Mouse (Mus musculus): Measurements from ENCODE around the gene 9130230L23Rik. TPM values are rescaled to one million over a fixed set of nuclear protein-coding genes. Genes with fewer than 3 reads are reported as not detected.

9130230L23Rik gene
- total RNA-seq (2017), result 5.4 and 5.5 TPM in 2 replicates

DNA sequence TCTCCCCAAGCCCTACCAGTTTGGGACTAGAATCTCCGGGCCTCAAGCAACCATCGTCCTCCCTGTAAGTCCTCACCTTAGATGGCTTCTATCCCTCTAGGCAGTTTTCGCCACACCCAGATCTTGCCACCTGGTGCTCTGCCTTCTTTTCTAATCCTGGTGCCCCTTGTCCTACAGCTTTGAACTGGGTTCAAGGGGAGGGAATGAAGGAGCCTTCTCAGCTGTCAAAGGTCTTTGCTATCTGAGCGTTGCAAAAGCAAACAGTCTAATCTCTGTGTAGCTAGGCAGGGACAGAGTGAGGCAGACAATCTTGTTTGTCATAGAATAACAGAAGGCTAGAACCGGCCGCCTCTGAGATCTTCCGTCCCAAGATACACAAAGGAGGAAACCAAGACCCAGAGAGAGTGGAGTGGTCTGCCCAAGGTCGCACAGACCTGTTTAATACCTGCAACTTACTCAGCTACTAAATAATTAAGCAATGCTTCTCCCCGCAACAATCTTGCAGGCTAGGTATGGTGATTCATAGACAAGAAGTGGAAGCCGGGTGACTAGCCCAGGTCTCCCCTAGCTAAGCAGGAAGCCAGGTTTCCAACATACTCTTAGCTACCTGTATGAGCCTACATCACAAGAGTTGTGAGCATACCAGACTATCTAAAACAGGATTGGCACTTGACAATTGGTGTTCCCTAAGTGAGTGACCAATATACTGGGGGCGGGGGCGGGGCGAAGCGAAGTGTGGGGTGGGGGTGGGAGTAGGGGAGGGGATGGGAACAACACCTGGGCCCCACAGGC is at the start of gene 9130230L23Rik:
TSS of gene 9130230L23Rik (minus strand) at position 152 of the 792 bp plus-strand sequence.
- ATAC-seq (ENCODE audit: extremely low read depth, insufficient number of reproducible peaks, low FRiP score, poor library complexity, severe bottlenecking), result no peak

GRCm38 (mm10) chr5:66052777-66053548 is 48.9 kb upstream of the 9130230L23Rik start:
- no peak for ATAC-seq (ENCODE audit: extremely low read depth, insufficient number of reproducible peaks, low FRiP score, poor library complexity, severe bottlenecking)

DNA sequence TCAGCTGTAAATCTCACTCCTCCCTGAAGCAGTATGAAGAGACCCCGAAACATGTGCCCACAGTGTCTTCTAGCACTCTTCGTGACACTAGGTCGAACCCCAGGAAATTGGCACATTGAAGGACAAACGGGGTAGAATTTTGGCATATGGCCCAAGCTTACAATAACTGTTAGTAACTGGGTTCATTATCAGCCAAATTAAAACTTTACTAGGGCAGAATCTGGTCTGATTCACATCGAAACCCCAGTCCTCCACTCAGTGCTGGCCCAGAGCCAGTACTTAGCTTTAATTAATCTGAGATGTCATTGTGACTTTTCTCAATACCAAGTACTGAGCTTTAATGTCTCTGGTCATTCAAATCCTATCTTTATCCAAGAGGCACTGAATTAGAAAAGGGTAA is 46.8 kb upstream of the 9130230L23Rik start:
- ATAC-seq (ENCODE audit: extremely low read depth, insufficient number of reproducible peaks, low FRiP score, poor library complexity, severe bottlenecking), result no peak

DNA sequence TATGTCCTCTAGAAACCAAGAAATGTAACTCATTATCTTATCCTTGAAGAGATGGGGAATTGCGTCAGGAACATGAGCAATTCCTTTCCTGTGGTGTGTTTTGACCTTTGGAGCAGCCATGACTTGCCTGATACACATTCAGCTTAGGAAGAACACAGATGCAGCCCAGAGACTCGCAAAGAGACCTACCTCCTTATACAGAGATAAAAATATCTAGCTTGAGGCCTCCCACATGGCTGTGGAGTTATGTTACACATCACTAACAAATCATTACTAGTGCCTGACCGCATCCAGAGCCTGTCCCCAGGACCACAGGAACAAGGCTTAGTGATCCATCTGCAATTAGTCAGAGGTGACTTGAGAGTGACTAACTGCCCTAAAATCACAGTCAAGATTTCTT is 42.3 kb upstream of the 9130230L23Rik start:
- no peak for ATAC-seq (ENCODE audit: extremely low read depth, insufficient number of reproducible peaks, low FRiP score, poor library complexity, severe bottlenecking)

DNA sequence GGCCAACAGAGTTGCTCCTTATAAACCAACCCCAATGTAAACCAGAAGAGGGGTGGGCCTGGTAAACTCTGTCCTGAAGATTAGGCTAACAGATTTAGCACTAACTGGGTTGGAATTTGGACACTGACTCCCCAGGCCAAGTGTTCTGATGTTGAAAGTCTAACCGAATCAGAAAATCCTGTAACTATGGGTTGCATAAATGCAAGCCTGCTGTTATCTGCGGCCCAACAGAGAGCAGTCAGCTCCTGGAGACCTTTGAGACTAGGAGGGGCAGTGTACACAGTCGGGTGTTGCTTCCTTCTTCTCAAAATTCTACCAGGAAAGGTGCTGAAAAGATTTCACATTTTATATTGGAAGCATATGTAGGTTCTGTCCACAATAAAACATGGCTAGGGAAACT is 39.8 kb upstream of the 9130230L23Rik start:
- ATAC-seq (ENCODE audit: extremely low read depth, insufficient number of reproducible peaks, low FRiP score, poor library complexity, severe bottlenecking), result no peak

- ATAC-seq (ENCODE audit: extremely low read depth, insufficient number of reproducible peaks, low FRiP score, poor library complexity, severe bottlenecking), result no peak
Measured at GRCm38 (mm10) chr5:66042651-66043340, 38.7 kb upstream of the 9130230L23Rik start.

DNA sequence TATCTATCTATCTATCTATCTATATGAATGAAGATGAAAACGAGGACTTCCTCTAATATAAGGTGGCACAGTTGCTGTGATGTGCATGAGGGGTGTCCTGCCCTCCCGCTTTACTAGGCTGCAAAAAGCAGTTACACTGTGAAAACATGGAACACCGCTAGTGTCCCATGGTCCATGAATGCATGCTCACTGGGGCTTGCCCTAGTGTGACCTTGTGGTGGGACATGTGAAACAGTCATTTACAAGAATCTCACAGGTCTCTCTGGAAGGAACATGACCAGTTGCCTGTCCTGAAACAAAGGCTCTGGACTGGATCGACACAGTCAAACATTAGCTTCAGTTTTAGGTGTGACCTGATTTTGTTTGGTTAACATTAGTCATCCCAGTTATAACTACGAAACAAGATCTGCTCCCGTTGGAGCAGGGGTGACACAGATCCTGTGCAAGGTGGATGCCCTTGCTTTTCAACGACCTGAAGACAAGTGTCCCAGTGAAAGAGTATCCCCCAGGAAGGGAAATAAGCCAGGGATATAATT is 36.7 kb upstream of the 9130230L23Rik start:
- no peak for ATAC-seq (ENCODE audit: extremely low read depth, insufficient number of reproducible peaks, low FRiP score, poor library complexity, severe bottlenecking)

GRCm38 (mm10) chr5:66039813-66040212 is 35.7 kb upstream of the 9130230L23Rik start:
- ATAC-seq (ENCODE audit: extremely low read depth, insufficient number of reproducible peaks, low FRiP score, poor library complexity, severe bottlenecking), result no peak

- no peak for ATAC-seq (ENCODE audit: extremely low read depth, insufficient number of reproducible peaks, low FRiP score, poor library complexity, severe bottlenecking)
Measured at GRCm38 (mm10) chr5:66037066-66037465, 33.0 kb upstream of the 9130230L23Rik start.

- no peak for ATAC-seq (ENCODE audit: extremely low read depth, insufficient number of reproducible peaks, low FRiP score, poor library complexity, severe bottlenecking)
Measured at GRCm38 (mm10) chr5:66036440-66037054, 32.5 kb upstream of the 9130230L23Rik start.

DNA sequence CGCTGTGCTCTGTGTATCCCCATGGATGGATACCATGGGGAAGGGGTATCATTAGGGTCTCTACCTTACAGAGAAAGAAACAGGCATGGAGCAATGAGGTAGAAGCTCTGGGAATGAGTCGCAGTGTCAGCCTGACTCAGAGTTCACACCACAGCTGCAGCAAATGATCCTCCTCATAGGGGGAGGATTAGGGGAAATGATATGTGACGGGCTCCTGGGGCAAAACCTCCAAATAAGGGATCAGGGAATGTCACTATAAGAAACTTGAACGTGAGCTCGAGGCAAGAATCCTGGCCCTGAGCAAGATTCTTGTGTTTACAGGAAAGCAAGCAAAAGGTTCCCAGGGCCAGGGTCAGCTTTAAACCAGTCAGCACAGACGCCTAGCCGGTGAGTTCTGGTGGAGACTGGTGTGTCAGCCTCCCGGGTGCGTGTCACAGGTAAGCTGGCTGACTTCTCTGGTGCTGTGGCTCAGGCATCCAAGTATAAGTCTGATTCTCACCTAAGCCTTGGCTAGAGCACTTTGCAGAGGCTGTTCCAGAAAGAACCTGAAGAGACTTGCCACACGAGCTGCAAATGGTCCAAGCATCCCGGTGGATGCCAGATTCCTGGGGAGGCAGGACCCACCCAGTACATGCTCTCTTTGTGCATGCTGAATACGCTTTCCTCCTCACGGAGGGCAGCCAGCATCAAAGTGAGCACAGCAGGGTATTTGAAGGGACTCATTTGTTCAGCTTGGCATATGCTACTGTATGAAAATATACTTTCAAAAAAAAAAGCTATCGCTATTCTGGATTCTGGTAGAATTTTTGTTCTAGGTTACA is 30.5 kb upstream of the 9130230L23Rik start:
- no peak for ATAC-seq (ENCODE audit: extremely low read depth, insufficient number of reproducible peaks, low FRiP score, poor library complexity, severe bottlenecking)

- ATAC-seq (ENCODE audit: extremely low read depth, insufficient number of reproducible peaks, low FRiP score, poor library complexity, severe bottlenecking), result no peak
Measured at GRCm38 (mm10) chr5:66032826-66033225, 28.7 kb upstream of the 9130230L23Rik start.

DNA sequence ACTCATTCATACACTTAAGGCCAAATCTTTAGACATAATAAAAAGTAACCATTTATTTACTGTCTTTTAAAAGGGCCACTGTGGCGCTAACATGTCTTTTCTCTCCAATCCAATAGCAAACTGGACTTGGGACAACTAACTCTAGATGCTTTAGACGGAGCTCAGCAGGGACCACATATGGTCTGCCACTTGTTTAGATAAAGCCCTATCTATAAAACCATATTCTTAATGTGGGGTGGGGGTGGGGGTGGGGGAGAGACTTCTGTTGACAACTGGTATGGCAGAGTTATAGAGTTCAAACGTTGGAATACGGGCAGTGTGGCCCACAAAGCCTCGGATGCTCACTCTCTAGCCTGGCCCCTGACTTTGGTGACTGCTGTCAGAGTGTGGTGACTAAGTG is 27.6 kb upstream of the 9130230L23Rik start:
- no peak for ATAC-seq (ENCODE audit: extremely low read depth, insufficient number of reproducible peaks, low FRiP score, poor library complexity, severe bottlenecking)

GRCm38 (mm10) chr5:66028232-66028631 is 24.1 kb upstream of the 9130230L23Rik start:
- ATAC-seq (ENCODE audit: extremely low read depth, insufficient number of reproducible peaks, low FRiP score, poor library complexity, severe bottlenecking), result no peak

GRCm38 (mm10) chr5:66027206-66027605 is 23.1 kb upstream of the 9130230L23Rik start:
- ATAC-seq (ENCODE audit: extremely low read depth, insufficient number of reproducible peaks, low FRiP score, poor library complexity, severe bottlenecking), result no peak

DNA sequence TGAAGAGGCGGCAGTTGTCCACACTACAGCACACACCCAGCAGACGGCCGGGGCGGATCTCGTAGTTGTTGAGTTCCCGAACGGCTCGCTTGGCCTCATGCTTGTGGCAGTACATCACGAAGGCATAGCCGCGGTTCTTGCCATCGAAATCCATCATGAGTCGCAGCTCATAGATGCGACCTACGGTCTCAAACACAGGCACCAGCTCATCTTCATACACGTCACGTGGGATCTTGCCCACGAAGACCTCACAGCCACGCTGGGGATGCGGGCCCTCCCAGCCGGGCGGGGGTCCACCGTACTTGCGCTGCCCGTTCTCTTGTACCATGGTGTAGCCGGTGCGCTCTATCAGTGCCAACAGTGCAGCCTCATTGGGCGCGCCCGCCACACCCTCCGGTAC is 22.7 kb upstream of the 9130230L23Rik start:
- no peak for ATAC-seq (ENCODE audit: extremely low read depth, insufficient number of reproducible peaks, low FRiP score, poor library complexity, severe bottlenecking)

- ATAC-seq (ENCODE audit: extremely low read depth, insufficient number of reproducible peaks, low FRiP score, poor library complexity, severe bottlenecking), result no peak
Measured at GRCm38 (mm10) chr5:66015449-66015961, 11.4 kb upstream of the 9130230L23Rik start.

DNA sequence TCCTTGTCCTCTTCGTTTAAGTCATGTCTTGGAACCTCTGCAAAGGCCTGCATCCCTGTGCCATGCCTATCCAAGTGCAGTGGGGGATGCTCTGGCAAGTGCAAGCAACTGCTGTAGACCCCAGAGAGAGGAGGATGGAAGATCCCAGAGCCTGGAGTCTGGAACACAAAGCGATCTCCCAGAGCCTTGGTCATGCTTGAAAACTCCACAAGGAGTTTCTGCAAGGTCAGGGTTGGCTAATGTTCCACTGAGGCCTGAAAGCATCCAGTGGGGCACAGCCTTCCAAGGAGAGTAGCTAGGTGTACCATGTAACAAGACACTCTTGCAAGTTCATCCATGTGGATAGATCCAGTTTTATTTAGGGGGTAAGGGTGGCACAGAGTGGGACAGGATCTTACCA is 10.4 kb upstream of the 9130230L23Rik start:
- ATAC-seq (ENCODE audit: extremely low read depth, insufficient number of reproducible peaks, low FRiP score, poor library complexity, severe bottlenecking), result no peak

All from neutrophil, adult 5-6 weeks (primary cell).